Mouse (Mus musculus): ENCODE data around the gene Peg3. TPM values are rescaled to one million over a fixed set of nuclear protein-coding genes. Genes with fewer than 3 reads are reported as not detected.

The Peg3 gene
- total and polyA plus RNA-seq, 3 experiments = not detected

Other genes starting within 250 kb of the Peg3 start
- not detected in 2 replicates for gene Olfr5, start 243.5 kb downstream of the Peg3 start, total RNA-seq (2012; rRNA removed)
- not detected in 2 replicates for gene Olfr5, start 243.5 kb downstream of the Peg3 start, total RNA-seq (2014; rRNA removed)
- not detected in 2 replicates for gene Olfr5, start 243.5 kb downstream of the Peg3 start, polyA plus RNA-seq (2012; ENCODE audit: insufficient read length, low read depth)
- gene Olfr1347, start 230.7 kb downstream of the Peg3 start, total RNA-seq (2012; rRNA removed) = not detected in 2 replicates
- not detected in 2 replicates for gene Olfr1347, start 230.7 kb downstream of the Peg3 start, total RNA-seq (2014; rRNA removed)
- gene Olfr1347, start 230.7 kb downstream of the Peg3 start, polyA plus RNA-seq (2012; ENCODE audit: insufficient read length, low read depth) = not detected in 2 replicates
- gene Olfr1348, start 221.7 kb downstream of the Peg3 start, total RNA-seq (2012; rRNA removed) = not detected in 2 replicates
- not detected in 2 replicates for gene Olfr1348, start 221.7 kb downstream of the Peg3 start, total RNA-seq (2014; rRNA removed)
- gene Olfr1348, start 221.7 kb downstream of the Peg3 start, polyA plus RNA-seq (2012; ENCODE audit: insufficient read length, low read depth) = not detected in 2 replicates
- gene Olfr1349, start 207.5 kb downstream of the Peg3 start, total RNA-seq (2012; rRNA removed) = not detected in 2 replicates
- not detected in 2 replicates for gene Olfr1349, start 207.5 kb downstream of the Peg3 start, total RNA-seq (2014; rRNA removed)
- not detected in 2 replicates for gene Olfr1349, start 207.5 kb downstream of the Peg3 start, polyA plus RNA-seq (2012; ENCODE audit: insufficient read length, low read depth)
- not detected in 2 replicates for gene Olfr1350, start 165.6 kb downstream of the Peg3 start, total RNA-seq (2012; rRNA removed)
- gene Olfr1350, start 165.6 kb downstream of the Peg3 start, total RNA-seq (2014; rRNA removed) = not detected in 2 replicates
- not detected in 2 replicates for gene Olfr1350, start 165.6 kb downstream of the Peg3 start, polyA plus RNA-seq (2012; ENCODE audit: insufficient read length, low read depth)
- gene Zim1, start 34.0 kb downstream of the Peg3 start, total RNA-seq (2012; rRNA removed) = not detected in 2 replicates
- not detected in 2 replicates for gene Zim1, start 34.0 kb downstream of the Peg3 start, total RNA-seq (2014; rRNA removed)
- not detected in 2 replicates for gene Zim1, start 34.0 kb downstream of the Peg3 start, polyA plus RNA-seq (2012; ENCODE audit: insufficient read length, low read depth)
- gene Usp29, start 147 bp upstream of the Peg3 start, total RNA-seq (2012; rRNA removed) = not detected in 2 replicates
- gene Usp29, start 147 bp upstream of the Peg3 start, total RNA-seq (2014; rRNA removed) = not detected in 2 replicates
- not detected in 2 replicates for gene Usp29, start 147 bp upstream of the Peg3 start, polyA plus RNA-seq (2012; ENCODE audit: insufficient read length, low read depth)

Data from CH12.LX (cell line).